Mouse (Mus musculus): Measurements from ENCODE around the gene Rps6kb2.

Gene Rps6kb2

DNA sequence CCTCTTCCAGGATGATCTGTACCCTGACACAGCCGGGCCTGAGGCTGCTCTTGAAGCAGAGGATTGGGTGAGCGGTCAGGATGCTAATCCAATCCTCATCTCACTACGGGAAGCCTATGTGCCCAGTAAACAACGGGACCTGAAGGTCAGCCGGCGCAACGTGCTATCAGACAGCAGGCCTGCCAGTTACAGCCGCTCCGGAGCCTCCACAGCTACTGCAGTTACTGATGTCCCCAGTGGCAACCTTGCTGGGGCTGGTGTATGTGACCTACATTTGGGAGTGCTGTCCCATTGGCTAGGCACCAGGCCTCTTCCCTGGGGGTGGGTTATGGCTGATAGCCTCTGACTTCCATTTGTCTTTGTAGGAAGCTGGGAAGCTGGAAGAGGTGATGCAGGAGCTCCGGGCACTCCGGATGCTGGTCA lies 9.9 kb downstream of the Rps6kb2 start, which contains the start of gene Ptprcap:
Gene Ptprcap, plus strand, starts transcription at position 373 of the 423 bp plus-strand sequence.
- DNase-seq: peak; percentile 75 to 77

DNA sequence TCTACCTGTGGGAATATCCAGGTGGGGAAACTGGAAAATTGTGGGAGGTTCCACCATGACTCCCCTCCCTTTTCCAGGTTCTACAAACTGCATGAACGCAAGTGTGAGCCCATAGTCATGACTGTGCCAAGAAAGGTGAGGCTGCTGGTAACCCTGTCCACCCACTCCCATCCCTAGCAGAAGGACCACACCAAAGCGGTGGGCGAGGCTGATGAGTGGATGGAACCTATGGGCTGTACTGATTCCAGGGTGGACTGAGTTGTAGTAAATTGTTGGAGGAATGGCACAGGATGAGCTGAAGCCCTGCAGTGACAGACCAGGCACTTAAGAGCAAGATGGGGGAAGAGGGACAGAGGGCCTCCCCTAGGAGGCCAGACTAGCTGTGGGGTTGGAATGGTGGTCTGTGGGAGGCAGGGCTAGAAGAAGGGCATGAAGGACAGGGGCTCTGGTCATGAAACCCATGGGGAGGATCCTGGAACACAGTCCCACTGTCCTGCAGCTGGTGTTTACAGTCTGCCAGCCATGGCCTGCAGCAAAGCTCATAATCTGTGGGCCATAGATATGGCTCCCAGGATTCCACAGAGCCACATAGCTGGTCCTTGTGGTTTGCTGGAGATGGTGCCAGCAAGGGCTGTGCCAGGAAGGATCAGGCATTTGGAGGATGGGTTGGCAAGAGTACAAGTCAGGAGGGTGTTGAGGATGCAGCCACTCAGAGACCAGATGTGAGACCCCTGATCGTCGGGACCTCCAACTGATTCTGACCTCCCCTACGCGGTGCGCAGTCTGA lies 10.5 kb downstream of the Rps6kb2 start:
- DNase-seq: no peak

DNA sequence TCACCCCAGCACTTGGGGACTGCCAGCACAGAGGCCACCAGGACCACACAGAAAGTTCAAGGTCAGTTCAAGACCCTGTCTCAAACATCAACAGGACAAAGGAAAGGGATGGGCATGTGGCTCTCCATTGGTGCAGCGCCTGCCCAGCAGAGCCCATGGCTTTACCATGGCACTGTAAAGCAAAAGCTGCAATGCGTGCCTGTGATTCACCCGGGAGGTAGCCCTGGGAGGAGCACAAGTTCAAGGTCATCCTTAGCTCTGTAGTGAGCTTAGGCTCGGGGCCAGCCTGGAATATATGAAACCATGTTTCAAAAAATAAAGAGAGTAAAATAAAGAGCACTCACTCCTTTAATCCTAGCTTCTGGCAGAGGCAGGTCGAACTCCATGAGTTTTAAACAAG lies 11.3 kb downstream of the Rps6kb2 start:
- DNase-seq: no peak

DNA sequence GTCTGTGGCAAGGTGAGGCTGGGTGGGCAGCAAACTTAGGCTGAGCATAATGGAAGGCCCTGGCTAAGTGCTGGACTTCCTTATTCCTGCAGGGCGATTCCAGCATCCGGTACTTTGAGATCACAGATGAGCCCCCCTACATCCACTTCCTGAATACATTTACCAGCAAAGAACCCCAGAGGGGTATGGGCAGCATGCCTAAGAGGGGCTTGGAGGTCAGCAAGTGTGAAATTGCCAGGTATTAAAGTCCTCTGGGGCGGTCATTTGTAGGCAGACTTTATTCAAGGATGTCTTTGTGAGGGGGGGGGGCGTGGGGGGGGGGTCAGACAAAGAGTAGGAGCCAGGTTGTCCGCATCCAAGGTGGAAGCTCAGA lies 11.7 kb downstream of the Rps6kb2 start:
- DNase-seq: no peak

DNA sequence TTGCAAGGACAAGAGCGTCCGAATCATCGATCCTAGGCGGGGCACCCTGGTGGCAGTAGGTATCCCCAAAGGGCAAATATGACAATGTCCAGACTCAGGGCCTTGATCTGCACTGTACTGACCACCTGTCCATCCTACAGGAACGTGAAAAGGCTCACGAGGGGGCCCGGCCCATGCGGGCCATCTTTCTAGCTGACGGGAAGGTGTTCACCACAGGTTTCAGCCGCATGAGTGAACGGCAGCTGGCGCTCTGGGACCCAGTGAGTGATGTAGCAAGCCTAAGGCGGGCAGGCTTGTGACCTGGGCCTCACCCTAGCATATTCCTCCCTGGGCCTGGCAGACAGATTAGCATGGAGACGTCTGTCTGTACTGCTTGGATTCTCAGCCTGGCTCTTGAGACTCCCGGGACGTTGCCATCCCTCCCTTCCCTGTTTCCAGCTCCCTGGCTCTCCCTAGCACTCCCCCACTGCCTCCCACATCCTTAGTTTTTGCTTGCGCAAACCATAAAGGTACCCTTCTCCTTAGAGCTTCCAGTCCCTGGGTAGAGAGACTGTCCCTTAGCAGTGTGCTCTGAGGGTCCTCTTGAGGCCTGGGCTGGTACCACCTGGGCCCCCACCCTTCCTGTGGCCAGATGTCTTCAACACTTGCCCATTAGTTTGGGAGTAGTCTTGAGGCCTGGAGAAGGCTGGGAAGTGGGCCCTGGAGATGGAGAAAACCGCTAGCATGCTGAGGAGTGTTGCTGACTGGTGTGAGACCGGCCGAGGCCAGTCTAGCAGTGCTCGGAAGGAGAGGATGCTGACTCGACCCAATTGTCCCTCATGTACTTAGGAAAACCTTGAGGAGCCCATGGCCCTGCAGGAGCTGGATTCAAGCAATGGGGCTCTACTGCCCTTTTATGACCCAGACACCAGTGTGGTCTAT lies 12.3 kb downstream of the Rps6kb2 start:
- no peak for DNase-seq

DNA sequence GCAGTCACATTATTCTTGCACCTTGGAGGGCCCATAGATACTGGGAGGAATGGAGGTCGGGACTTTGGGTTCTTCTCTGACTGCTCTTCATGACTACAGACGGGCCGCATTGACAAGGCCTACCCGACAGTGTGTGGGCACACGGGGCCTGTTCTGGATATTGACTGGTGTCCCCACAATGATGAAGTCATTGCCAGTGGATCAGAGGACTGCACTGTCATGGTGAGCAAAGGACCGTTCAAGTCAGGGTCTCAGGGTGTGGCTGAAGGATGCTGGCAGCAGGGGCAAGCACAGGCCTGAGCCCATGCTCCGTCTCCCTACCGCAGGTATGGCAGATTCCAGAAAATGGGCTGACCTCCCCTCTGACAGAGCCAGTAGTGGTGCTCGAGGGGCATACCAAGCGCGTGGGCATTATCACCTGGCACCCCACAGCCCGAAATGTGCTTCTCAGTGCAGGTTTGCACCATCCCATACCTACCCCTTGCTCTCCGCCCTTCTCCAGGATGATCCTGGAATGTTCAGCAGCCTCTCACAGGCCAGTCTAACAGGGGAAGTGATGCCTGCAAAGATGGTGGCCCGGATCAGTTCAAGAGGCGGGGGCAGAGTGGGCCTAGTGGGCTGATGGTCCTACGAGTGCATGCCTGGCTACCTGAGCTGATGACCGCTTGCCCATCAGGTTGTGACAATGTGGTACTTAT lies 13.2 kb downstream of the Rps6kb2 start:
- DNase-seq: no peak

DNA sequence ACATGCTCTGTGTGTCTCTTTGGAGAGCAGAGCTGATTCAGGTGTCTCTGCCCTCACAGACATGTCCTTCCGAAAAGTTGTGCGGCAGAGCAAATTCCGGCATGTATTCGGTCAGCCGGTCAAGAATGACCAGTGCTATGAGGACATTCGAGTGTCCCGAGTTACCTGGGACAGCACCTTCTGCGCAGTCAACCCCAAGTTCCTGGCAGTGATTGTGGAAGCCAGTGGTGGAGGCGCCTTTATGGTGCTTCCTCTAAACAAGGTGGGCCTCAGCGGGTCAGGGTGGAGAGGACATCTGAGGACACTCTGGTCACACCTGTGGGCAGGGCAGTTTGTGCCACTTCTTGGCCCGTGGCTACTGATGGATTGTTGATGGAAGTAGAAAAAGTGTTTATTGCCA lies 13.9 kb downstream of the Rps6kb2 start:
- no peak for DNase-seq

DNA sequence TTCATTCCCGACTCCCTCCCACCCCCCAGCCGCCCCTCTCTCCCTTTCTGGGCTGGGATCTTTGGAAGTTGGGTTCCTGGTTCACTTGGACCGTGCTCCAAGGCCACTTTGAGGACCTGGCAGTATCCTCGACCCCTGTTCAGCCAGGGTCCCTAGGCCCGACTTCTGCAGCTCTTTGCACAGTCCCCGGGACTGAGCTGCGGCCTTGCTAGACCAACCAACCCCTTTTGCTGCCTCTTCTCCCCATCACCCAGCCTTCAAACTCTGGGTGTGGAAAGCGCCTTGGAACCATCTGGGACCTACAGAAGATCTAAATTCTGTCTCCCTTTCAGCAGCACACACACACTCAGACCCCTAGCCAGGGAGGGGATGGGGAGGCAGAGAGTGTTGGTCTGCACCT lies 14.3 kb downstream of the Rps6kb2 start:
- DNase-seq: no peak

DNA sequence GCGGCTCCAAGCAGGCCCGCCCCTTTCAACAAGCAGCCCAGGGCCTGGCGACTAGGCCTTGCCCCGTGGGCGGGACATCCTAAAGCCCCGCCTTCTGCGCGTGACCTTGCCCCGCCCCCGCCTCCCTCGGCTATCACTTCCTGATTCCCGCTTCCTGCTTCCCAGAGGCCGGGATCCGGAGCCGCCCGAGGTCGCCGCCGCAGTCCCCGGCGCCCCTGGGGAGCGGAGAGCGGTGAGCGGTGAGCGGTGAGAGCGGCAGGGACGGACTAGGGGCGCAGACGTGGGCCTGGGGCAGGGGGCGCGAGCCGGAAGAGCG lies 14.7 kb downstream of the Rps6kb2 start, which contains the start of gene Coro1b:
Gene Coro1b, plus strand, starts transcription at position 129 of the 316 bp plus-strand sequence.
- DNase-seq: peak; percentile 97

DNA sequence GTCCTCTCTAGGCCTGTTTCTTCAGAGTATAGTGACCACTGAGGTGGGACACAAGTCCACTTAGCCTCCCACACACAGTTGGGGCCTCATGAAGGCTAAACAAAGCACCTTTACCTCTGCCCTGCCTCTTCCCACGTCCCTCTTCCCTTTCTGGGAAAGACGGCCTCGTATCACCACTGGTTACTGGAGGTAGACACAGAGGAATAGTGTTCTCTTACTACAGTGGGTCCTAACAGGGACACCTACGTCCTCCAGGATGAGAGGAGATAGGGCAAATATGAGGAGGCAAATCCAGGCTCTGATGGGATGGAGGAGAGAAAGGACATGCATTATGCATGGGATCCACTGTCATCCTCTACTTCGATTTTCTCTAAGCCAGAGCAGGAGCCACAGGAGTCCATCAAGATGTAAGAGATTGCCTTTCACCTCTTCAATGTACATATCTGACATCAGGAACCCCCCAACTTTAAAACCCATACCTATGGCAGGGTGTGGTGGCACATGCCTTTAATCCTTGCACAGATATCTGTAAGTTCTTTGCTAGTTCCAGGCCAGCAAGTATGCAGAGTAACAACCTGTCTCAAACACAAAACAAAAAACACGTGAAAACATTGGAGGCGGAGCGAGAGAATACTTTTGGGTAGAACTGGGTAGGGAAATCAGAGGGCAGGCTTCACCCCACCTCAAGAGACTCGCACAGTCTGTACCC lies 15.2 kb downstream of the Rps6kb2 start:
- no peak for DNase-seq

DNA sequence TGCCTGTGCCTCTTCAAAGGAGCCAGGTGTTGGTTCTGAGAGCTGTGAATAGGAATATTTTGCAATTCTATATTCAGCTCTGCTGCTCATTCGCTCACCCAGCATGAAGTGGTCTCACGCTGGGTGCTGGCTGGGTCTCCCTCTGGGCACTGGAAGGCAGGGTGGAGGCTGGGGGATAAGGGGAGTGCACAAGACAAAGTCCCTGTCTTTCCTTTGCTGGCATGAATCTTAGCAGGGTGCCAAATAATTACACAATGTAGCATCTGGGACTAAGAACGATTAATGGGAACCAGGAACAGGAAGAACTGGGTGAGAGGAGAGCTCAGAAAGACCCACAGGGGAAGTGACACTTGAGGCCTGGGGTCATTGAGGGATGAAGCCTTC lies 16.1 kb downstream of the Rps6kb2 start:
- DNase-seq: no peak

DNA sequence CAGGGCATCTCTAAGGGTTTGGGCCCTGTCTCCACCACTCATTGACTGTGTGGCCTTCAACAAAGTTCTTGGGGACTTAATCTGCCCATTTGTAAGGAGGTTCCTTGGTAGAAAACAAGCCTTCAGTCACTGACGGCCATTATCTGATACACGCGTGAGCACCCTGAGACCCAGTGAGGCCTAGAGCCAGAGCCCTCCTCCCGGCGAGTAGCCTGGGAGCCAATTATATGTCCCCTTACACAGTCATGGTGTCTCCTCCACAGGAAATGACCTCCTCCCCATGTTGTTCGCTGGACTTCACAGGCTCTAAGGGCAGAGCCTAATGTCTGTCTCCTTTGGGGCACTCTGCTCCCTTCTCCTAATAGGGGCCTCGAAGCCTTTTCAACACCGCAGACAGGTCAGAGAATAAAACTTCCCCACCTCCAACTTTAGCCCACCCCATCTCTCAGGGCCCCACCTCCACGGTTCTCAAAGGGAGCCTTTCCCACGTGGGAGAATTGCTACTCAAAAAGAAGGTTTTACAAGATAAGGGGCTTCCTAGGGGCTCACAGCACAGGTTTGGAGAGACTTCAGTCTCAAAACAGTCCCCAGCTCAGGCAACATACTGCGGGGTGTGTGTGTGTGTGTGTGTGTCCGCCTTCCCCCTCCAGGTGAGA lies 16.7 kb downstream of the Rps6kb2 start:
- no peak for DNase-seq

DNA sequence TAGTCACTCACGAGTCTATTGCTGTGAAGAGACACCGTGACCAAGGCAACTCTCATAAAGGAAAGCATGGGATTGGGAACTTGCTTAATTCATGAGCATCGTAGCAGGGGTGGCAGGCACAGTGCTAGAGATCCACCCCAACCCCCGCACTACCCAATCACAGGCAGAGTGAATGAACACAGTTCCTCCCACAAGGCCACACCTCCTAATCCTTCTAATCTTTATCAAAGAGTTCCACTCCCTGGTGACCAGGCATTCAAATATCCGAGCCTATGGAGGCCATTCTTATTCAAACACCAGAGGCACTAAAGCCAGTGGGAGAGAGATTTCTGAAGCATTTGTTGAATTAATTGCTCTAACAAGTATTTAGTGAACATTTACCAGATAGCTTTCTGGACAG lies 17.2 kb downstream of the Rps6kb2 start:
- DNase-seq: no peak

DNA sequence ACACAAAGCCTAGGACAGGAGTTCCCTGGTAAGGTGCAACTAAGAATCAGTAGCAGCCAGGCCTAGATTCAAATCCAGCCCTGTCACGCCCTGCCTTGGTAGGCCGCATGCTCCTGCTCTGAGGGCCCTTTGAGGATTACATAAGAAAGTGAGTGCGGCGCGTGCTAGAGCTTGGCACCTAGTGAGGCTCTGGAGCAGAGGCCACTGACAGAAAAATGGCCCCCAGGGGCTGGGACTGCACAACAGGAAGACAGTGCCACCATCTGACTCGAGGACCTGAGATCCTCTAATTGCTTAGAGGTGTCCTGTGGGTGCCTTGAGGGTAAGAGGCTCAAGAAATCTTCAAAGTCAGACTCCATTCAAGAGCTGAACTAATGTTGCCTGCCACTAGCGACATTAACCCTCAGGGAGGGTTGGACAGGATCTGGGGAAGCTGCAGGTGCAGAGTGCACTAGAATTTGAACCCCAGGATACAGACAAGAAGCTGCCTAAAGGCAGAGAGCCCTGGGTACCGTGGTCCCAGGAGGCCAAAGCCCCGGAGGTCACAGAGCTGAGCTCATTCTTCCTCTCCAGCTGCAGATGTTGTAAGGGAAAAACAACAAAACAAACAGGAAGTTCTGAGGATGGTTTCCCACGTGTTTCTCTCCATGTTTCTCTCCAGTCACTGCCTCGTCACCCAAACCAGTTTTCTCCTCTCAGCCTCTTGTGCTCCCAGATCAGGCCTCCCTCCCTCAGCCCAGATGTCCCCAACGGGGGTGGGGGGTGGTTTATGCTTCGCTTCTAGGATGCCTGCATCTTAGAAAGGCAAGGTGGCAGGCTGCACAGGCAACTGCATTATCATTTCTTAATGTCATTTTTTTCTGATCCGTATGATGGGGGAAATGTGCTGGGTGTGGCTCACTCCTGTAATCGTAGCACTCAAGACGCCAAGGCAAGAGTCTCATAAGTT lies 18.3 kb downstream of the Rps6kb2 start:
- no peak for DNase-seq

DNA sequence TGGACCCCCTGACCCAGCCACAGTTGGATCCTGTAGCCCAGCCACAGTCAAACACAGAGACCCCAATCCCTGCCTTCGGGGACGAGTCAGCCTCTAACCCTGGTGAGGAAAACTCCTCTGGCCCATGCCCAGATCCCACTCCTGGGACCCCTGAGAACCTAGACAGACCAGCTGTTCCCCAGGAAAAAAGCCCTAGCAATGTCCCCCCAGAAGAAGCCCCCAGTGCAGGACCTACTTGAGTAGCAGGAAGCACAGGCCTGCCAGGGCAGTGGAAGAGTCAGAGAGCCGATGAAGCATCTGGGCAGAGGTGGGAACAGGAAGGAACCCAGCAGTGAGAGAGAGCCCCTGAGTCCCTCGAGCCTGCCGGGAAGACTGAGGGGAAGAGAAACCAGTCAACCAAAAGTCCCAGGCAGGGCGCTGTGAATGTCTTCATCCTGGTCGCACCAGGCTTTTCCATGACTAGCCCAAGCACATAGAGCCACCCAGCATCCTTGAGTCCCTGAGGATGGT lies 19.3 kb downstream of the Rps6kb2 start, which contains the start of gene Cabp4:
Gene Cabp4, minus strand, starts transcription at position 275 of the 510 bp plus-strand sequence.
- no peak for DNase-seq

DNA sequence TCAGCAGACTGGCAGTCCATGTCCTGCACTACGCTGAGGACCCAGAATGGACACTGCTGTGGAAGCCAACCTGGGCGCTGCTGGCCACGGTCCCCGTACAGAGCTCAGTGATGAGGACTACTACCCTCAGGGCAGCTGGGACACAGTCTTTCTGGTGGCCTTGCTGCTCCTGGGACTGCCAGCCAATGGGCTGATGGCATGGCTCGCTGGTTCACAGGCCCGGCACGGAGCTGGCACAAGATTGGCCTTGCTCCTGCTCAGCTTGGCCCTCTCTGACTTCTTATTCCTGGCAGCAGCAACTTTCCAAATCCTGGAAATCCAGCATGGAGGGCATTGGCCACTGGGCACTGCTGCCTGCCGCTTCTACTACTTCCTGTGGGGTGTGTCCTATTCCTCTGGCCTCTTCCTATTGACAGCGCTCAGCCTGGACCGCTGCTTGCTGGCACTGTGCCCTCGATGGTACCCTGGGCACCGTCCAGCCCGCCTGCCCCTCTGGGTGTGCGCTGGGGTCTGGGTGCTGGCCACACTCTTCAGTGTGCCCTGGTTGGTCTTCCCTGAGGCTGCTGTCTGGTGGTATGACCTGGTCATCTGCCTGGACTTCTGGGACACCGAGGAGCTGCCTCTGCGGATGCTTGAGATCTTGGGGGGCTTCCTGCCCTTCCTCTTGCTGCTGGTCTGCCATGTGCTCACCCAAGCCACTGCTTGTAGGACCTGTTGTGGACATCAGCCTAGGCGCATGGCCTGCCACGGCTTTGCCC lies 20.6 kb downstream of the Rps6kb2 start:
- no peak for DNase-seq

DNA sequence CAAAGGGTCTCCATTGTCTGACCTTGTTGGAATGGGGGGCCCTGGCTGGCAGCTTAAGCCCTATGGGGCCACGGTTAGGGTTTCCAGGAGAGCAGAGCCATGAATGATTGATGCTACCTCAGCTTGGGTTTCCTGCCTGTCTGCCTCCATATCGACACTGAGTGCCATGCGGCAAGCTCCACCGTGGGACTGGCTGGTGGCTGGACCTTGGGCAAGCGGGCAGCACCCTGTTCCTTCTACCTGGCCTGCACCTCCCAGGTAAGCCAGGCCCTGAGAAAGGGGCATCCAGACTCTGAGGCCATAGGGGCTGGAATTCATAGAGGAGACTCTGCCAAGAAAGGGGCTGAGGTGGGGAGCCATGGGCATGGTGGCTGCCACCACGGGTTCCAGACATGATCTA lies 23.0 kb downstream of the Rps6kb2 start:
- DNase-seq: no peak

DNA sequence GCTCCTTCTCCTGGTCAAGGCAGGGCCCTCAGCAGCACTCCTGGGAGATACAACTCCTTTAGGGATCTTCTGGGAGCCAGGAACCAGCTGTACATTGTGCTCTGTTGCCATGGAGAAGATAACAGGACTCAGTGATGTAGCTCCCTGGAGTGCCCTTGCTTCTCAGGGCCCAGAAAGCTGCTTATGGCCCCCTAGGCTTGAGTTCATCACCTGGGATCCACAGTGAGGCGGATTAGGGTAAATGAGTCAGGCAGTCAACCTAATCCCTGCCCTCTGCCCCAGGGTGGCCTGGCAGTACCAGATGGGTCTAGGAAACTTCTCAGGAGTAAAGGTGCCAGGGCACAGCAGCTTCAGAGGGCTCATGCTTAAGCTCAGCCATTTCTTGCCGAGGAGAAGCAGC lies 23.7 kb downstream of the Rps6kb2 start, which contains the start of gene Gpr152:
Gene Gpr152, plus strand, starts transcription at position 342 of the 400 bp plus-strand sequence.
- no peak for DNase-seq

DNA sequence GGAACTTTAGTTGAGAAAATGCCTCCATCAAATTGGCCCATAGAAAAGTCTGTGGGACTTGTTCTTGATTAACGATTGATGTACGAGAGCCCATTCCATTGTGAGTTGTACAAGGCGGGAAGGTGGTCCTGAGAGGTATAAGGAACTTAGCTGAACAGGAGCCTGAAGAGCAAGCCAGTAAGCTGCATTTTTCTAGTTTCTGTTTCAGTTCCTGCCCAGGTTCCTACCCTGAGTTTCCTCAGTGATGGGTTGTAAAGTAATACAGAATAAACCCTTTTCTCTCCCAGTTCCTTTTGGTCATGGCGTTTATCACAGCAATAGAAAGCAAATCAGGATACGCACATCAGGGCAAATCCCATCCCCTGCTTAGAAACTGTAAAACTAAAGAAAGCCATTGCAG lies 25.2 kb downstream of the Rps6kb2 start:
- no peak for DNase-seq

DNA sequence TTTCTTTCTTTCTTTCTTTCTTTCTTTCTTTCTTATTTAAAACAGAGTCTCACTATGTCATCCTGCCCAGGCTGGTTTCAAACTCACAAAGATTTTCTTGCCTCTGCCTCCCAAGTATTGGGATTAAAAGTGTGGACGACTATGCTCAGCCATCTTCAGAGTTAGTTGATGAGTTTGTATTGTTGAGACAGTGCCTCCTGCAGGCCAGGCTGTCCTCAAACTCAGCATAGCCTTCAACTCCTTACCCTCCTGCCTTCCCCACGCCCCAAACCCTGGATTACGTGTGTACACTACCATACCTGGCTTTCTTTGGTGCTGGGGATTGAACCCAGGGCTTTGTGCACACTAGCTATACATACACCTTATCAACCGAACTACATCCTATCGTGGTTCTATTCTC lies 26.7 kb downstream of the Rps6kb2 start:
- DNase-seq: no peak
